Mouse (Mus musculus) layer of hippocampus, adult 9-11 months (tissue): ENCODE results near the gene Scn10a.

Source experiments
- DNase-seq: peaks from one replicate; pipeline ENCODE4 v3.0.0; 2022

Gene Scn10a

GRCm38 (mm10) chr9:119719222-119719621, at the start of gene Scn10a:
Gene Scn10a (minus strand): TSS chr9:119719322.
- no peak for DNase-seq

- DNase-seq, result no peak
Measured at GRCm38 (mm10) chr9:119768585-119768984, 49.5 kb upstream of the Scn10a start.

- no peak for DNase-seq
Measured at GRCm38 (mm10) chr9:119760226-119760625, 41.1 kb upstream of the Scn10a start.

GRCm38 (mm10) chr9:119759457-119759856, 40.3 kb upstream of the Scn10a start:
- no peak for DNase-seq

GRCm38 (mm10) chr9:119751507-119751906, 32.4 kb upstream of the Scn10a start:
- DNase-seq, result peak; percentile 10

- DNase-seq, result no peak
Measured at GRCm38 (mm10) chr9:119749112-119749511, 30.0 kb upstream of the Scn10a start.

GRCm38 (mm10) chr9:119743900-119744299, 24.8 kb upstream of the Scn10a start:
- no peak for DNase-seq

GRCm38 (mm10) chr9:119743312-119743711, 24.2 kb upstream of the Scn10a start:
- no peak for DNase-seq

- DNase-seq, result no peak
Measured at GRCm38 (mm10) chr9:119741101-119741786, 22.1 kb upstream of the Scn10a start.

GRCm38 (mm10) chr9:119728412-119729097, 9.4 kb upstream of the Scn10a start:
- DNase-seq, result no peak

GRCm38 (mm10) chr9:119726990-119727389, 7.9 kb upstream of the Scn10a start:
- DNase-seq, result no peak

GRCm38 (mm10) chr9:119725293-119725862, 6.3 kb upstream of the Scn10a start:
- no peak for DNase-seq

- no peak for DNase-seq
Measured at GRCm38 (mm10) chr9:119706700-119707099, 12.4 kb downstream of the Scn10a start.

- DNase-seq, result no peak
Measured at GRCm38 (mm10) chr9:119691505-119691904, 27.6 kb downstream of the Scn10a start.

- DNase-seq, result no peak
Measured at GRCm38 (mm10) chr9:119691001-119691400, 28.1 kb downstream of the Scn10a start.

GRCm38 (mm10) chr9:119687893-119688292, 31.2 kb downstream of the Scn10a start:
- no peak for DNase-seq

- DNase-seq, result no peak
Measured at GRCm38 (mm10) chr9:119686187-119686586, 32.9 kb downstream of the Scn10a start.

- DNase-seq, result no peak
Measured at GRCm38 (mm10) chr9:119680896-119681295, 38.2 kb downstream of the Scn10a start.

GRCm38 (mm10) chr9:119664109-119664508, 55.0 kb downstream of the Scn10a start:
- no peak for DNase-seq

GRCm38 (mm10) chr9:119656111-119656510, 63.0 kb downstream of the Scn10a start:
- peak; percentile 12 for DNase-seq

- no peak for DNase-seq
Measured at GRCm38 (mm10) chr9:119653758-119654157, 65.4 kb downstream of the Scn10a start.

GRCm38 (mm10) chr9:119646942-119647547, 72.1 kb downstream of the Scn10a start:
- DNase-seq, result peak; percentile 37

- no peak for DNase-seq
Measured at GRCm38 (mm10) chr9:119641985-119642384, 77.1 kb downstream of the Scn10a start.
